Mouse (Mus musculus) frontal cortex, adult 2 months (tissue): ENCODE measurements at regions not wholly inside any gene's neighbourhood (a gene's known extent, or its start where the extent isn't known, plus 50 kb on each side); places are given as distances from the start of the nearest gene placed in this dataset.

Experiments
- DNase-seq, 2 experiments: peaks; one replicate each; pipeline ENCODE4 v3.0.0; 2022; ENCODE audit warnings: low spot score in 1 of 2; ENCODE audit errors: extremely low spot score in 1 of 2

DNA sequence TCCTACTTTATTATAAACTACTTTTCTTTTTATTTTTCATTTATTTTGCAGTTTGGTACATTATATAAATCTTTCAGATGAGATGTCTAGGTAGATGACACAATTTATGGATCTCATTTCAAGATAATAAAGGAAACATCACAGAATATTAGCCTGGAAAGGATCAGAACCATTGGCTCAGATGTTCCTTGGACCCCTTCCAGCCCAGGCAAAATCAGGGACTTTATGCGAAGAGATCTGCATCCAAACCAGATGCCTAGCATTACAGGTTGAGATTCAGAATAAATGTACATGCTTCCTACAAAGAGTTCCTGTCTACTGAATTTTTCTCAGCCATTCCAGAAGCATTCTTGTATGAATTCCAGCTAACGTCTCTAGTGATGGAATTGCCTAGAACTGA, 650.6 kb downstream of the Cdk5rap2 start:
- no peak for DNase-seq

DNA sequence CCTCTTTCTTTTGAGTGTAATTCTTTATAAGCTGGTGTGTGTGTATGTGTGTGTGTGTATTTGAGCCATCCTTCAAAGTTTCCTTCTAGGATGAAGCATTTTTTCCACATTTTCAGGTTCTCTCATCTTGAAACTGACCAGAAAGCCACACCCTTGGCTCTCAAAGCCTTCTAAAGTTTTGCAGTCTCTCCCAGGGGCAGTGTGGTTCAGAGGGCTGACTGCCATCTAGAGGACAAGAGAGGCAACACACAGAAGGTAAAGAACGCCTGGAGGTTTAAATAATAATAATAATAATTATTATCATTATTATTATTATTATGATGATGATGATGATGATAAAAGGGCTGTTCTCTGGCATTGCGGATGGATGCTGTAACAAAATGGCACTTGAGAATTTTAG, 655.7 kb downstream of the Cdk5rap2 start:
- DNase-seq, result peak in 1 of 2 experiments; percentile 42

DNA sequence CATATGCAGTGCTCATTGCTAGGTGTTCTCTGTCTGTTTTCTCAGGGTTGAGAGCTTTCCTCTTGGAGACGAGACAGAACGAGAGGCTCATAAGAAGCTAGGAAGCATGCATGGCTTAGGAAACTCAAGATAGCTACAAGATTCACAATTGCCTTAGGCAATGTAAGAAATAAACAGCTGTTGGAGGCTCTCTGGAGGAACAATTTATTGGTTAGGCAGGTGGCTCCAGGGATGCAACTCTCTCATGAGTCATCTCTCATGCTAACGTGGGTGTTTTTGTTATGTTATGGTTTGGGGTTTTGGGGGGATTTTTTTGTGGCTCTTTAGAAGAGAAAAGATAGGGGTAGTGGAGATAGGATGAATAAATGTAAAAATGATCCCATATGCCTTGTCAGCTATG, 657.2 kb downstream of the Cdk5rap2 start:
- DNase-seq, result peak in 1 of 2 experiments; percentile 36

DNA sequence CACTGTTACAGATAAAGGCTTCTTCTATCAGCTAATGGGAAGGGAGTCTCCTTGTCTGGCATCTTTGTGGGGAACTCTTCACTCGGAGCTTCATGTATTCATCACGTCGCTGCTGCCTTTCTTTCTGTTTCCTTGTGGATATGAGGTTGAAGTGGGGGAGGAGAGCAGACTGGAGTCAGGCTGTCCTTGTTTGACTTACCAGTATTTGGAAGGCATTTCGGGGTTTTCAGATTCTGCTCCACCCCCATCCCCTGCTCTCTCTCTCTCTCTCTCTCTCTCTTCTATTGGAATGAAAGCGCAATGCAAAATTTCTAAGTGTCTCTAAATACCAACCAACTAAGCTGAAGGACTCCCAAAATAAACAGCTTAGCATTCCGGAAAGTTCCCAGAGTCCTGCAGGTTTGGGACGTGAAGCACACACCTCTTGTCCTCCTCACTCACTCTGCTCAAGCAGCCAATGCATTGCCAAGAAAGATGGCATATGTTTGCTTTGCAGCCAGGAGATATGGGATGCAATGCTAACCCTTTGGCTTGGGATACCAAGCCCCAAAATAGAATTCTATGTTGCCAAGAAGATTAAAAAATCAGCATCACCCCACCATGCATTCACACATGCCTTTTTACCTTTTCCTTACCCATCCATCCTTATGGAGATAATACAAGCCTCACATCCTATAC, 670.3 kb downstream of the Cdk5rap2 start:
- DNase-seq, result no peak
